Mouse (Mus musculus): Measurements from ENCODE around the gene Nudt1. TPM values are rescaled to one million over a fixed set of nuclear protein-coding genes. Genes with fewer than 3 reads are reported as not detected.

Nudt1 gene
- polyA plus RNA-seq, 1 experiment from 2014 or later = 24.3 TPM

- no peak for ATAC-seq (ENCODE audit: low FRiP score, low read depth)
- peaks cover 33% of the 10 kb centered on the region for H3K36me3 ChIP-seq
- H3K27me3 ChIP-seq = no peaks in the 10 kb centered on the region
Observed at GRCm38 (mm10) chr5:140307602-140308001, 13.9 kb upstream of the Nudt1 start.

DNA sequence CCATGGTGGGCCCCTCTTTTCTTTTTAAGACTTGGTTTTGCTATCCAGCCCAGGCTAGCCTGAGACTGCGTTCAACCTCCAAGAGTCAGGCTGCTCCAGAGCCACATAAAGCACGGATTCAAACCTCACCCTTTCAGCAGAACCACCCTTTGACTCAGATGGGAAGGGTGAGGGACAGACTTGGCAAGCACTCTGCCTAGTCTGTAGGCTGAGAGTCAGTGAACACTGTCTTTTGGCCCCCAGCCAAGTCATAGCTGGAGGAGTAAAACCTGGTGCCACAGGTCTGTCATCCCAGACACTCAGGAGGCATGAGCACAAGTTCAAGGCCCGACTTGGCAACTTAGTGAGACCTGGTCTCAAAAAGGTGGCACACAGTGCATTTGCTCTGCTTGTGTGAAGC, 4.7 kb upstream of the Nudt1 start:
- peaks cover 10% of the 10 kb centered on the region for H3K4me1 ChIP-seq (replicated peaks)
- no peak overlapping the region for H3K9ac ChIP-seq
- no peak overlapping the region for H3K27ac ChIP-seq (replicated peaks)
- 84% methylated on average over 3 of the region's 3 CpGs for WGBS
- H3K27me3 ChIP-seq = no peaks in the 10 kb centered on the region
- no peak overlapping the region for H3K4me3 ChIP-seq
- H3K4me2 ChIP-seq = no peak overlapping the region
- no peaks in the 10 kb centered on the region for H3K9me3 ChIP-seq
- ATAC-seq (ENCODE audit: low FRiP score, low read depth) = no peak
- peaks cover 12% of the 10 kb centered on the region for H3K36me3 ChIP-seq

More at GRCm38 (mm10) chr5:140307602-140308001, 13.9 kb upstream of the Nudt1 start:
- no peak overlapping the region for H3K4me3 ChIP-seq
- H3K4me1 ChIP-seq (replicated peaks) = no peaks in the 10 kb centered on the region
- H3K27ac ChIP-seq (replicated peaks) = 0 out of 2 replicates have a peak overlapping the region, but pooled peaks have one; percentile 4
- no peaks in the 10 kb centered on the region for H3K9me3 ChIP-seq
- no peak overlapping the region for H3K9ac ChIP-seq
- no peak overlapping the region for H3K4me2 ChIP-seq
- WGBS = 82% methylated on average over 14 of the region's 14 CpGs

- 1% methylated on average over 17 of the region's 17 CpGs for WGBS
- Histone ChIP-seq H3K4me3 (peak overlapping the region; percentile 84), H3K36me3 (0 out of 2 replicates have a peak, but pooled peaks cover 2% of the 10 kb centered on the region), H3K9me3 (no peaks in the 10 kb centered on the region), H3K9ac (peak overlapping the region; percentile 91), H3K4me2 (peak overlapping the region; percentile 84), H3K4me1 (replicated peaks) (peaks cover 16% of the 10 kb centered on the region), H3K27me3 (no peaks in the 10 kb centered on the region), H3K27ac (replicated peaks) (peak overlapping the region; percentile 78)
- no peak for ATAC-seq (ENCODE audit: low FRiP score, low read depth)
Observed at GRCm38 (mm10) chr5:140321756-140322575, 510 bp downstream of the Nudt1 start.

DNA sequence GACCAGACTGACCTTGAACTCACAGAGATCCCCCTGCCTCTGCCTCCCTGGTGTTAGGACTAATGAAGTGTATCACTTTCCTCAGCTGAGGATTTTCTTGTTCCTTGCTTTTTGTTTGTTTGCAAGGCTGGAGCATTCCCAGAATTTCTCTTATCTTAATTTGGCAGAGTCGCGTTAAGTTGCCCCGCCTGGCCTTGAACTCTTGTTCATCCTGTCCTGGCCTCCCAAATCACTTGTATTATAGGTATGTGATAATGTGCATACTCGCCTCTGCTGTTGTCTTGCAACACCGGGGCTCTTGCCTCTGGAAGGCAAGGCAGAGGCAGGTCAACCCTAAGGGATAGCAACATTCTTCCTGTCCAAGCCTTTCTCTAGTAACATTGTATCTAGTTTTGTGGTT, 2.6 kb downstream of the Nudt1 start:
- Histone ChIP-seq H3K4me2 (no peak overlapping the region), H3K27me3 (no peaks in the 10 kb centered on the region), H3K4me1 (replicated peaks) (peaks cover 16% of the 10 kb centered on the region), H3K4me3 (no peak overlapping the region), H3K9ac (no peak overlapping the region), H3K36me3 (peaks cover 14% of the 10 kb centered on the region; the same call in 1 of the 2 replicates), H3K27ac (replicated peaks) (no peak overlapping the region), H3K9me3 (no peaks in the 10 kb centered on the region)
- ATAC-seq (ENCODE audit: low FRiP score, low read depth) = no peak
- WGBS = 95% methylated on average over 5 of the region's 5 CpGs

DNA sequence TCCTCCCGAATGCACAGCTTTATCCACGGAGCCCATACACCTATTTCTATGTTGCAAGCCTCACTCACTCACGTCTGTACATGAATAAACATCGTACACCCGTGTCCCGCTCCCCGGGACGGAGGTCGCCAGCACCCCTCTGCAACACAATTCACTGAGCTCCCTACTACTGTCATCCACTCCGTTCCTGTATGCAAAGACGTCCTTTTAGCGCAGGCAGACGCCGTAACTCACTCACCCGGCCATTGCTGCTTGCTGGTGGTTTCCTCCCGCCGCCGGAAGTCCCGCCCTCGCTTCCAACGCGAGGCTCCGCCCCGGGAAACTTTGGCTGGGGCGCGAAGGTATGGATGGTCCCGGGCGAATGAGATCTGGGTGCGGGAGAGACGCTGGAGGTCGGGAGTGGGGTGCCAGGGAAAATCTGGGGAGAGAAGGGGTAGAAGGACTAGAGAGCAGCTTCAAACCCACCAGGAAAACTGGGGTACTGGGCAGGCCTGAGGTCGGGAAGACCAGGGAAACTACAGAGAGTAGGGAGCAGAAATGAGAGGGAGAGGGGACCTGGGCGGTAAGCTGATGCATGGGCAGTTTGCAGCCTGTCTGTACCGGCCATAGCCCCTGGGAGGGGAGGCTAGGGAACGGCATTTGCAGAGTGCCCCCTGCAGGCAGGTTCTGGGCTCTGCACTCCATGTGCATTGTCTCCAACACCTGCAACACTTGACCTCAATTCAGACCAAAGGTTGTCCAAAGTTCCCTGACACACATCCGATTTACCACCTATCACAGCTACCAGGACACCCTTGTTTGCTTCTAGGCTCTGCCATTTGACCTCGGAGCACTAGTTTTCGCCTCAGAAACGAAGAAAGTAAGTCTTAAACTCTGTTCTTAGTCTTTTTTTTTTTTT, 10.4 kb downstream of the Nudt1 start, which contains the start of gene Mrm2:
Gene Mrm2 (minus strand): TSS at position 284 of the 898 bp plus-strand sequence.
- Histone ChIP-seq H3K27ac (replicated peaks) (peak within 1 kb of the TSS; percentile 80), H3K4me2 (peak within 1 kb of the TSS; percentile 91), H3K36me3 (peaks cover 14% of the 10 kb centered on the region; the same call in 1 of the 2 replicates), H3K4me3 (peak within 1 kb of the TSS; percentile 51), H3K9me3 (no peaks in the 10 kb centered on the region), H3K27me3 (no peaks in the 10 kb centered on the region), H3K9ac (peak within 1 kb of the TSS; percentile 60), H3K4me1 (replicated peaks) (peaks cover 15% of the 10 kb centered on the region)
- peak; percentile 78 for ATAC-seq (ENCODE audit: low FRiP score, low read depth)
- WGBS = 1% methylated on average over 39 of the region's 39 CpGs

DNA sequence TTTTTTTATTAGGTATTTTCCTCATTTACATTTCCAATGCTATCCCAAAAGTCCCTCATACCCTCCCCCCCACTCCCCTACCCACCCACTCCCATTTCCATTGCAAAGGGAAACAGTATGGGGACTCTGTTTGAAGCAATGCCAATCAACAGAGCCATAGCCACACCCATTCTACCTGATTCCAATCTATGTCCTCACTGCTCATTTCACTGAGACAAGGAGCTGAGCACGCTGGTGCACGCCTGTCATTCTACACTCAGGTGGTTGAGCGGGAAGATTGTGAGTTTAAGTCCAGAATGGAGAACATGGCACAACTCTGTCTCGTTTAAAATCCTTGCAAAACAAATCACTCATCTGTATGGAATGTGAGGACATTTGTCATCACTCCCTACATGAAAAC, 11.1 kb downstream of the Nudt1 start:
- Histone ChIP-seq H3K27me3 (no peaks in the 10 kb centered on the region), H3K4me2 (peak overlapping the region; percentile 91; the same call in 1 of the 2 replicates), H3K9ac (no peak overlapping the region), H3K4me1 (replicated peaks) (peaks cover 15% of the 10 kb centered on the region), H3K27ac (replicated peaks) (no peak overlapping the region), H3K4me3 (no peak overlapping the region), H3K9me3 (no peaks in the 10 kb centered on the region), H3K36me3 (peaks cover 12% of the 10 kb centered on the region; the same call in 1 of the 2 replicates)
- no peak for ATAC-seq (ENCODE audit: low FRiP score, low read depth)
- 68% methylated on average over 4 of the region's 4 CpGs for WGBS

- no peak overlapping the region for H3K4me3 ChIP-seq
- 20% methylated on average over 2 of the region's 2 CpGs for WGBS
- no peak overlapping the region for H3K9ac ChIP-seq
- no peaks in the 10 kb centered on the region for H3K9me3 ChIP-seq
- no peak overlapping the region for H3K4me2 ChIP-seq
- no peak overlapping the region for H3K27ac ChIP-seq (replicated peaks)
- H3K27me3 ChIP-seq = no peaks in the 10 kb centered on the region
- no peak for ATAC-seq (ENCODE audit: low FRiP score, low read depth)
- H3K36me3 ChIP-seq = peaks cover 5% of the 10 kb centered on the region; the same call in 1 of the 2 replicates
- H3K4me1 ChIP-seq (replicated peaks) = peaks cover 15% of the 10 kb centered on the region
Observed at GRCm38 (mm10) chr5:140333631-140334030, 12.2 kb downstream of the Nudt1 start.

GRCm38 (mm10) chr5:140336680-140337079, 15.2 kb downstream of the Nudt1 start:
- WGBS = 76% methylated on average over 1 of the region's 1 CpGs
- no peak overlapping the region for H3K4me2 ChIP-seq
- H3K27ac ChIP-seq (replicated peaks) = no peak overlapping the region
- H3K27me3 ChIP-seq = no peaks in the 10 kb centered on the region
- H3K4me3 ChIP-seq = no peak overlapping the region
- peaks cover 4% of the 10 kb centered on the region for H3K4me1 ChIP-seq (replicated peaks)
- no peak for ATAC-seq (ENCODE audit: low FRiP score, low read depth)
- H3K9me3 ChIP-seq = no peaks in the 10 kb centered on the region
- no peak overlapping the region for H3K9ac ChIP-seq
- H3K36me3 ChIP-seq = peaks cover 27% of the 10 kb centered on the region

GRCm38 (mm10) chr5:140338779-140339178, 17.3 kb downstream of the Nudt1 start:
- peaks cover 27% of the 10 kb centered on the region for H3K36me3 ChIP-seq
- no peak overlapping the region for H3K9ac ChIP-seq
- no peak overlapping the region for H3K27ac ChIP-seq (replicated peaks)
- H3K4me2 ChIP-seq = no peak overlapping the region
- no peaks in the 10 kb centered on the region for H3K4me1 ChIP-seq (replicated peaks)
- H3K9me3 ChIP-seq = no peaks in the 10 kb centered on the region
- H3K27me3 ChIP-seq = no peaks in the 10 kb centered on the region
- no peak overlapping the region for H3K4me3 ChIP-seq
- WGBS = 97% methylated on average over 4 of the region's 4 CpGs
- no peak for ATAC-seq (ENCODE audit: low FRiP score, low read depth)

- Histone ChIP-seq H3K4me1 (replicated peaks) (no peaks in the 10 kb centered on the region), H3K4me2 (no peak overlapping the region), H3K9ac (no peak overlapping the region), H3K27me3 (no peaks in the 10 kb centered on the region), H3K27ac (replicated peaks) (no peak overlapping the region), H3K9me3 (no peaks in the 10 kb centered on the region), H3K36me3 (peaks cover 34% of the 10 kb centered on the region), H3K4me3 (no peak overlapping the region)
- ATAC-seq (ENCODE audit: low FRiP score, low read depth) = no peak
- WGBS = 95% methylated on average over 3 of the region's 3 CpGs
Observed at GRCm38 (mm10) chr5:140339836-140340235, 18.4 kb downstream of the Nudt1 start.

- no peak overlapping the region for H3K4me2 ChIP-seq
- no peaks in the 10 kb centered on the region for H3K4me1 ChIP-seq (replicated peaks)
- no peak overlapping the region for H3K27ac ChIP-seq (replicated peaks)
- no peak for ATAC-seq (ENCODE audit: low FRiP score, low read depth)
- no peak overlapping the region for H3K4me3 ChIP-seq
- WGBS = 87% methylated on average over 4 of the region's 4 CpGs
- no peaks in the 10 kb centered on the region for H3K27me3 ChIP-seq
- no peak overlapping the region for H3K9ac ChIP-seq
- peaks cover 38% of the 10 kb centered on the region for H3K36me3 ChIP-seq
- no peaks in the 10 kb centered on the region for H3K9me3 ChIP-seq
Observed at GRCm38 (mm10) chr5:140342880-140343279, 21.4 kb downstream of the Nudt1 start.

- no peak overlapping the region for H3K27ac ChIP-seq (replicated peaks)
- ATAC-seq (ENCODE audit: low FRiP score, low read depth) = no peak
- no peak overlapping the region for H3K4me3 ChIP-seq
- H3K4me2 ChIP-seq = no peak overlapping the region
- H3K36me3 ChIP-seq = peaks cover 22% of the 10 kb centered on the region; the same call in 1 of the 2 replicates
- 93% methylated on average over 4 of the region's 4 CpGs for WGBS
- no peaks in the 10 kb centered on the region for H3K4me1 ChIP-seq (replicated peaks)
- no peaks in the 10 kb centered on the region for H3K27me3 ChIP-seq
- H3K9me3 ChIP-seq = no peaks in the 10 kb centered on the region
- H3K9ac ChIP-seq = no peak overlapping the region
Observed at GRCm38 (mm10) chr5:140345244-140345643, 23.8 kb downstream of the Nudt1 start.
